Mouse (Mus musculus) G1E (cell line): Measurements from ENCODE around the gene Gm49391. TPM values are rescaled to one million over a fixed set of nuclear protein-coding genes. Genes with fewer than 3 reads are reported as not detected.
"Not testable (repeated sequence)": the region's sequence is repeated elsewhere in the genome, so short reads cannot be mapped to it uniquely, and the experiment has no call there.

Experiments used
- ATAC-seq: 2 replicates; pipeline ENCODE4 v1.8.0; 2016; ENCODE audit warnings: mild to moderate bottlenecking; ENCODE audit not compliant: insufficient number of reproducible peaks, poor library complexity, low FRiP score, severe bottlenecking; ENCODE audit errors: extremely low read depth
- DNase-seq: peaks from one replicate; pipeline ENCODE4 v3.0.0; 2012; ENCODE audit warnings: low spot score
- H3K27me3 ChIP-seq: 2 replicates; pipeline ENCODE4 v1.6.1; 2012; ENCODE audit warnings: mild to moderate bottlenecking, low read length, inconsistent platforms; ENCODE audit not compliant: insufficient read depth
- H3K36me3 ChIP-seq: replicated peaks from 2 replicates; pipeline ENCODE3; 2012; ENCODE audit warnings: mild to moderate bottlenecking, inconsistent platforms
- H3K4me1 ChIP-seq: 2 replicates; pipeline ENCODE4 v1.6.1; 2012; ENCODE audit warnings: low read depth, low read length, inconsistent platforms, mixed read lengths; ENCODE audit not compliant: insufficient read depth
- H3K4me3 ChIP-seq: 2 replicates; pipeline ENCODE4 v1.5.1; 2012; ENCODE audit warnings: low read depth, mild to moderate bottlenecking, inconsistent platforms, low read length, moderate library complexity, mixed read lengths
- H3K9me3 ChIP-seq: replicated peaks from 2 replicates; pipeline ENCODE4 v1.6.1; 2012; ENCODE audit warnings: inconsistent platforms
- CTCF ChIP-seq: IDR thresholded peaks from 2 replicates; pipeline ENCODE4 v1.5.1; 2012; ENCODE audit warnings: low read depth, low read length, inconsistent platforms, mixed read lengths
- GATA1 ChIP-seq: IDR thresholded peaks from 2 replicates; pipeline ENCODE4 v1.6.1; 2012; ENCODE audit warnings: borderline replicate concordance, low read length, inconsistent platforms, mixed read lengths
- GATA2 ChIP-seq: IDR thresholded peaks from 2 replicates; pipeline ENCODE4 v1.6.1; 2012; ENCODE audit warnings: low read depth, low read length, inconsistent platforms, borderline replicate concordance
- POLR2AphosphoS5 ChIP-seq: IDR thresholded peaks from 2 replicates; pipeline ENCODE4 v1.6.1; 2012; ENCODE audit warnings: low read depth, low read length, inconsistent platforms; ENCODE audit not compliant: insufficient replicate concordance
- TAL1 ChIP-seq: conservative IDR thresholded peaks from 2 replicates; pipeline ENCODE4 v1.6.1; 2012; ENCODE audit warnings: low read depth, low read length, inconsistent platforms, mixed read lengths
- polyA plus RNA-seq: library from polyadenylated mRNA; stranded (reverse); fragments of >175 nt; gene quantifications from 2 replicates; pipeline ENCODE4 v1.2.3, GENCODE M21; 2012
- total RNA-seq, 2 experiments: library from RNA; stranded (forward) in 1 of 2; stranded (reverse) in 1 of 2; fragments of 200-1000 nt in 1 of 2; fragments of >200 nt in 1 of 2; fragmentation: Nextera tagmentation in 1 of 2; gene quantifications; 2 replicates each; pipeline ENCODE4 v1.2.3; 2014 to 2017

Gene Gm49391
- total RNA-seq (2014; fragmentation: Nextera tagmentation) (not detected in 2 replicates), total RNA-seq (2017) (not detected in 2 replicates), polyA plus RNA-seq (not detected in 2 replicates)

- Histone ChIP-seq H3K36me3 (no peaks in the 10 kb centered on the region), H3K4me3 (no peak within 1 kb of the TSS), H3K27me3 (no peaks in the 10 kb centered on the region), H3K4me1 (no peaks in the 10 kb centered on the region), H3K9me3 (peaks cover 6% of the 10 kb centered on the region; the same call in 1 of the 2 replicates)
- TF ChIP-seq GATA1 = no peak
- TF ChIP-seq TAL1 = no peak
- TF ChIP-seq POLR2AphosphoS5 = no peak
- no peak for TF ChIP-seq GATA2
- no peak for TF ChIP-seq CTCF
- ATAC-seq (no peak), DNase-seq (no peak)
Measured at GRCm38 (mm10) chr13:60936500-60936901, at the start of gene Gm49391, which contains the start of gene Ctla2a. Gene Gm49391, minus strand, starts transcription at chr13:60936571. Gene Ctla2a, minus strand, starts transcription at chr13:60936625.

DNA sequence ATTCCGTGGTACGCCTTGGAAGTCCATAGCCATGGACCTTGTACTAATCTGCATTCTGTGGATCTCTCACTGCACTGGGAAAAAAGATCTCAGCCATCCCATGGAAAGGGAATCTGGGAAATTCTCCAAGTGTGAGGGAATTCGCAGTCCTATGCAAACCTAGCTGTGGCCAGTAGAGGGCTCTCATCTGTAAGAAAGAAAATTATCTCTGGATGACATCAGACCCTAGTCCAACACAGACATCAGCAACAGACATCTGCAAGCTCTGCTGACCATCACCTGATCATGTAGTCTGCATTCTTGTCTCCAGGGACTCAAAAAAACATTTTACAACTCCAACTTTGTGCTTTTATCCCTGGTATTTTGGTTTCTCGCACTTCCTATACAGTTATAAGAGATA, 35.9 kb upstream of the Gm49391 start:
- not testable (repeated sequence) for H3K9me3 ChIP-seq, DNase-seq, ATAC-seq, H3K27me3 ChIP-seq, H3K4me3 ChIP-seq, H3K4me1 ChIP-seq, H3K36me3 ChIP-seq

- not testable (repeated sequence) for H3K27me3 ChIP-seq, H3K36me3 ChIP-seq, DNase-seq, ATAC-seq, H3K4me1 ChIP-seq, H3K4me3 ChIP-seq
- peaks cover 18% of the 10 kb centered on the region for H3K9me3 ChIP-seq
Measured at GRCm38 (mm10) chr13:60963985-60964384, 27.6 kb upstream of the Gm49391 start.

- no peak for ATAC-seq
- Histone ChIP-seq H3K27me3 (no peaks in the 10 kb centered on the region), H3K9me3 (peaks cover 18% of the 10 kb centered on the region), H3K36me3 (no peaks in the 10 kb centered on the region), H3K4me3 (no peak overlapping the region), H3K4me1 (no peaks in the 10 kb centered on the region)
- no peak for DNase-seq
- TF ChIP-seq POLR2AphosphoS5 = no peak
- TF ChIP-seq CTCF = no peak
- no peak for TF ChIP-seq GATA1
- no peak for TF ChIP-seq TAL1
- TF ChIP-seq GATA2 = no peak
Measured at GRCm38 (mm10) chr13:60961706-60962105, 25.3 kb upstream of the Gm49391 start.

- not testable (repeated sequence) for H3K4me3 ChIP-seq, DNase-seq, H3K27me3 ChIP-seq, H3K36me3 ChIP-seq, ATAC-seq, H3K9me3 ChIP-seq, H3K4me1 ChIP-seq
Measured at GRCm38 (mm10) chr13:60941884-60942283, 5.5 kb upstream of the Gm49391 start, which contains the start of gene Tpbpa. Gene Tpbpa, minus strand, starts transcription at chr13:60941984.

- not testable (repeated sequence) for DNase-seq, H3K36me3 ChIP-seq, ATAC-seq, H3K27me3 ChIP-seq, H3K4me3 ChIP-seq, H3K4me1 ChIP-seq, H3K9me3 ChIP-seq
Measured at GRCm38 (mm10) chr13:60935490-60935889, 881 bp downstream of the Gm49391 start, which contains the start of gene Gm49393. Gene Gm49393, minus strand, starts transcription at chr13:60935590.

DNA sequence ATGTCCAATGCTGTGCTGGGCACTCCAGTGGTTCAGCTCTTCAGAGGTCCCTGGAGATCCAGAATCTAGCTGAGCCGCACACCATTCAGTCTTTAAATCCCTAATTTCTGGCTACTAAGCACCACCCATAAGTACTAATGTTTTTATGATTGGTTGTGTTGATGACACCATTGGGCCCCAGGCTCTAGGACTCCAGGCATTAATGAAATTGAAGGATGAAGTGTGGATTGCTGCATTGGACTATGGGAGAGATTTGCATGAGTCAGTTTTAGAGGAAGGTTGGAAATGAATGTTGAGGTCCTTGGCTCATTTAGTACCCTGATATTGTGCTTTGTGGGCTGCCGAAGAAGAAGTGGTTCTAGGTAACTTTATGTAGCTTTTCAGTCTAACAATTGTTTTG, 31.6 kb downstream of the Gm49391 start, which contains the start of gene Tpbpb:
Tpbpb (minus strand) TSS at position 101 of the 400 bp plus-strand sequence.
- not testable (repeated sequence) for DNase-seq, ATAC-seq, H3K4me1 ChIP-seq, H3K9me3 ChIP-seq, H3K4me3 ChIP-seq, H3K36me3 ChIP-seq, H3K27me3 ChIP-seq

DNA sequence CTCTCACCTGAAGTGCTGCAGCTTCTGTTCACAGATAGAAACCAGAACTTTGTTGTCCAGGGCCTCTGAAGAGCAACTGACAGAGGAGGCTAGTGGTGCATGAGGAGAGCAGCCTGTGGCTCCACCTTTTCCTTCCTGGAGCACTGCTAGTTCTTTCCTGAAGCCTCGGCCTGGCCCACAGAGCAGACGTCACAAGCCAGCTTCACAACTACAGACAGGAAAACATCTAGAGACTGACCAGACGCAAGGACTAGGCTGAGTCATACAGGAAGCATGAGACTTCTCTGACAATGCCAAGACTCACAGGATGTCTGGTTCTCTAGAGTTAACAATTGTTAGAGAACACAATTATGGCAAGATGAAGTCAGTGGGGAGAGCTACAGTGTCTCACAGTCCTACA, 39.0 kb downstream of the Gm49391 start, which contains the start of gene Ctla2b:
Ctla2b (minus strand) TSS at position 120 of the 400 bp plus-strand sequence.
- Histone ChIP-seq H3K4me1 (no peaks in the 10 kb centered on the region), H3K9me3 (peaks cover 20% of the 10 kb centered on the region), H3K27me3 (no peaks in the 10 kb centered on the region), H3K36me3 (no peaks in the 10 kb centered on the region), H3K4me3 (no peak within 1 kb of the TSS)
- no peak for ATAC-seq
- no peak for DNase-seq
- TF ChIP-seq CTCF (no peak), POLR2AphosphoS5 (no peak), TAL1 (no peak), GATA1 (no peak)

GRCm38 (mm10) chr13:60896794-60897193, 39.6 kb downstream of the Gm49391 start, which contains the start of gene Gm49392:
Gene Gm49392, minus strand, starts transcription at chr13:60896894.
- ATAC-seq, H3K4me3 ChIP-seq, DNase-seq, H3K36me3 ChIP-seq, H3K4me1 ChIP-seq, H3K27me3 ChIP-seq: not testable (repeated sequence)
- H3K9me3 ChIP-seq = peaks cover 20% of the 10 kb centered on the region
